15 mouse cellular contexts compared by ENCODE assay signal in the genomic region with DNA sequence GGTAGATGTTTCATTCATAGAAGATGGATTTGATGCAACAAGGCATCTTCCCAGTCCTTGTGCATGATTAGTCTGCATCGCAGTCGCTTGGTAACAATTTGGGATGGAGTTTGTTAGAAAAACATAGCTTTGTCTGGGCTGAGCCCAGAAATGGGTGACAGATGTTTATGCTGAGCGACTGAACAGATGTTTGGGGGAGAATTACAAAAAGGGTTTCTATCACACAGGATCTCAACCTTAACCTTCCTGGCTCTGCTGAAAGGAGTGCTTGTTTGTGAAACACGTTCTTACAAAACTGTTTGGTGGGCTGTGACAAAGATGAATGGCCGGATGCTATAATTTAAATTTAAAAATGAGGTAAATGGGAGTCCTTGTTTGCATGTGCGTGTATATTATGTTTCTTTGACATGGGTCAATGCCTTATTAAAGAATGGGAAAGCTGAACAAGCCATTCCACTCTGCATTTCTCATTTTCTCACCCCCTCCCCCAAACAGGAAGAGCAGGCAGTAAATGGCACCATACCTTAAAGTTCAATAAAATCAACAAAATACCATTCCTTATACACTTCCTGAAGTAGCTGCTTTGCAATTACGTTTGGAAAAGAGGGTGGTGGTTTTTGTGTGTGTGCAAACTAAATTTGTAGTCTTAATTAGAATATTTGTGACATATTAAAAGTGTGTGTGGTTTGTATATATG. TPM values are rescaled to one million over a fixed set of nuclear protein-coding genes. Genes with fewer than 3 reads are reported as not detected.
A peak's percentile ranks its signal among the peaks of the same experiment; 100 is the strongest.
DNase-seq lines count a peak whose midpoint lies in the region; ATAC-seq and TF ChIP-seq lines count a peak whose summit lies in the region.
"Had no signal": no experiment of that assay in that cellular context is flagged by ENCODE, and none has a peak within 500 bp of the region (broad histone marks: within the 10 kb centered on the region; RNA-seq: fewer than 3 reads in every experiment).

No protein-coding gene starts in this region.

- H3K36me3 ChIP-seq in lung, embryonic 14.5 days (ENCODE audit: insufficient read depth) = no peaks in the 10 kb centered on the region
- H3K36me3 ChIP-seq in embryonic facial prominence, embryonic 10.5 days (replicated peaks) = no peaks in the 10 kb centered on the region
- no peaks in the 10 kb centered on the region for H3K36me3 ChIP-seq in hindbrain, embryonic 11.5 days (ENCODE audit: control insufficient read depth, insufficient read depth, low read length)
- H3K36me3 ChIP-seq: liver, embryonic 15.5 days; neural tube, embryonic 12.5 days had no signal

- intact Hi-C loops in heart, postnatal 10 days (cut with DNase I) = no loop called here

- DNase-seq in lung, embryonic 14.5 days = peak; percentile 52
- no peak for DNase-seq in lung, adult 18-20 months
- DNase-seq in embryonic facial prominence, embryonic 10.5 days (ENCODE audit: low spot score) = peak; percentile 70
- DNase-seq in hindbrain, embryonic 11.5 days (ENCODE audit: low spot score) = peak; percentile 35
- peak; percentile 82 for DNase-seq in mesoderm, embryonic 11.5 days (ENCODE audit: low read depth, low spot score)
- no peak for DNase-seq in layer of hippocampus, adult 9-10 months (ENCODE audit: low spot score)
- DNase-seq in right cerebral cortex, postnatal 10 days (ENCODE audit: low spot score in 2 of 2) = no peak
- no peak for DNase-seq in heart, postnatal 10 days
- DNase-seq: adrenal gland, adult 2 months; cerebellum, postnatal 36 days; heart, postnatal 14 days; kidney, postnatal 14 days had no signal

- 26% methylated on average over 7 of the region's 7 CpGs for WGBS in lung, embryonic 14.5 days
- WGBS in embryonic facial prominence, embryonic 10.5 days = 31% methylated on average over 7 of the region's 7 CpGs
- 31% methylated on average over 7 of the region's 7 CpGs for WGBS in hindbrain, embryonic 11.5 days

- H3K4me3 ChIP-seq in lung, embryonic 14.5 days (ENCODE audit: low read depth, low read length) = no peak overlapping the region
- no peak overlapping the region for H3K4me3 ChIP-seq in embryonic facial prominence, embryonic 10.5 days
- no peak overlapping the region for H3K4me3 ChIP-seq in hindbrain, embryonic 11.5 days (ENCODE audit: low read depth, low read length)
- H3K4me3 ChIP-seq: liver, embryonic 15.5 days; neural tube, embryonic 12.5 days had no signal

- H3K27ac ChIP-seq in lung, embryonic 14.5 days (ENCODE audit: low read depth) = no peak overlapping the region
- H3K27ac ChIP-seq in embryonic facial prominence, embryonic 10.5 days (replicated peaks) = peak overlapping the region; percentile 68; the same call in 1 of the 2 replicates
- H3K27ac ChIP-seq in hindbrain, embryonic 11.5 days (ENCODE audit: low read depth, low read length) = no peak overlapping the region
- H3K27ac ChIP-seq: liver, embryonic 15.5 days; neural tube, embryonic 12.5 days had no signal

- 0 out of 2 replicates have a peak, but pooled peaks cover 4% of the 10 kb centered on the region for H3K4me1 ChIP-seq in lung, embryonic 14.5 days (ENCODE audit: insufficient read depth)
- H3K4me1 ChIP-seq in embryonic facial prominence, embryonic 10.5 days = peaks cover 43% of the 10 kb centered on the region
- H3K4me1 ChIP-seq in hindbrain, embryonic 11.5 days (replicated peaks; ENCODE audit: control insufficient read depth, insufficient read depth, low read length) = no peaks in the 10 kb centered on the region
- H3K4me1 ChIP-seq: liver, embryonic 15.5 days had no signal

- no peaks in the 10 kb centered on the region for H3K9me3 ChIP-seq in lung, embryonic 14.5 days (ENCODE audit: low read depth, low read length)
- no peaks in the 10 kb centered on the region for H3K9me3 ChIP-seq in embryonic facial prominence, embryonic 10.5 days
- no peaks in the 10 kb centered on the region for H3K9me3 ChIP-seq in hindbrain, embryonic 11.5 days (ENCODE audit: control insufficient read depth, low read length)
- H3K9me3 ChIP-seq: liver, embryonic 15.5 days; neural tube, embryonic 12.5 days had no signal

- no peak overlapping the region for H3K4me2 ChIP-seq in lung, embryonic 14.5 days
- H3K4me2 ChIP-seq in hindbrain, embryonic 11.5 days (replicated peaks; ENCODE audit: low read depth, low read length) = no peak overlapping the region
- H3K4me2 ChIP-seq: liver, embryonic 15.5 days; neural tube, embryonic 12.5 days had no signal

- no peak overlapping the region for H3K9ac ChIP-seq in lung, embryonic 14.5 days
- H3K9ac ChIP-seq in hindbrain, embryonic 11.5 days (ENCODE audit: low read depth, low read length) = no peak overlapping the region
- H3K9ac ChIP-seq: liver, embryonic 15.5 days; neural tube, embryonic 12.5 days had no signal

- TF ChIP-seq CTCF in lung, embryonic 14.5 days (IDR thresholded peaks at IDR 0.05; ENCODE audit: low read depth) = no peak

- H3K27me3 ChIP-seq in lung, embryonic 14.5 days (ENCODE audit: insufficient read depth, low read length) = no peaks in the 10 kb centered on the region
- no peaks in the 10 kb centered on the region for H3K27me3 ChIP-seq in embryonic facial prominence, embryonic 10.5 days (replicated peaks; ENCODE audit: low read depth, poor library complexity, severe bottlenecking)
- H3K27me3 ChIP-seq in hindbrain, embryonic 11.5 days (ENCODE audit: control insufficient read depth, insufficient read depth, low read length) = no peaks in the 10 kb centered on the region
- H3K27me3 ChIP-seq: liver, embryonic 15.5 days; neural tube, embryonic 12.5 days; Patski had no signal

- peak; percentile 47; the same call in 1 of the 2 replicates for ATAC-seq in lung, embryonic 14.5 days (ENCODE audit: insufficient read depth)
- peak; percentile 73 for ATAC-seq in hindbrain, embryonic 11.5 days (ENCODE audit: low FRiP score)
- ATAC-seq: Patski had no signal

RNA-seq across cellular contexts. Expression of a gene that starts 52.4 kb away (rescaled TPM):
- 17.1 and 17.3 TPM in 2 replicates for polyA plus RNA-seq in lung, embryonic 14.5 days (2014; fragmentation: Nextera tagmentation; extraction: Ambion mirVana)
- 10.2 and 11.5 TPM in 2 replicates for polyA plus RNA-seq in embryonic facial prominence, embryonic 10.5 days (2016; fragmentation: Nextera tagmentation; extraction: Ambion mirVana)
- 3.8 and 4.0 TPM in 2 replicates for polyA plus RNA-seq in hindbrain, embryonic 11.5 days (2014; fragmentation: Nextera tagmentation; extraction: Ambion mirVana)
- total RNA-seq in heart, postnatal 10 days (2021) = 10 to 100 TPM; 46.3 to 49.3 TPM

RNA-seq across cellular contexts. Expression of a gene that starts 52.5 kb away (rescaled TPM):
- 22.6 and 22.9 TPM in 2 replicates for polyA plus RNA-seq in lung, embryonic 14.5 days (2014; fragmentation: Nextera tagmentation; extraction: Ambion mirVana)
- 15.8 and 18.0 TPM in 2 replicates for polyA plus RNA-seq in embryonic facial prominence, embryonic 10.5 days (2016; fragmentation: Nextera tagmentation; extraction: Ambion mirVana)
- 14.6 and 15.2 TPM in 2 replicates for polyA plus RNA-seq in hindbrain, embryonic 11.5 days (2014; fragmentation: Nextera tagmentation; extraction: Ambion mirVana)
- total RNA-seq in heart, postnatal 10 days (2021) = 10 to 100 TPM; 54.0 to 60.8 TPM

Comparison
In these comparisons a context has a peak if more than half of its experiments do, and no peak if none do; other contexts are left out.
1. DNase-seq: peak in lung, embryonic 14.5 days (single experiment), embryonic facial prominence, embryonic 10.5 days (single experiment), hindbrain, embryonic 11.5 days (single experiment) and mesoderm, embryonic 11.5 days (single experiment); none in lung, adult 18-20 months (0 of 2), layer of hippocampus, adult 9-10 months (single experiment), right cerebral cortex, postnatal 10 days (0 of 2) and heart, postnatal 10 days (0 of 2).